Mouse (Mus musculus): ENCODE results near the gene Rbms3.

GRCm38 (mm10) chr9:117077548-117077947 is 552.2 kb downstream of the Rbms3 start:
- no peak for TF ChIP-seq POLR2A (IDR thresholded peaks at IDR 0.05; ENCODE audit: borderline replicate concordance, control insufficient read depth, low read depth, low read length)
- TF ChIP-seq CTCF (IDR thresholded peaks at IDR 0.05; ENCODE audit: control insufficient read depth, insufficient read depth, low read length), result no peak

All from bone marrow, adult 2 months (tissue).